In the genomic region with DNA sequence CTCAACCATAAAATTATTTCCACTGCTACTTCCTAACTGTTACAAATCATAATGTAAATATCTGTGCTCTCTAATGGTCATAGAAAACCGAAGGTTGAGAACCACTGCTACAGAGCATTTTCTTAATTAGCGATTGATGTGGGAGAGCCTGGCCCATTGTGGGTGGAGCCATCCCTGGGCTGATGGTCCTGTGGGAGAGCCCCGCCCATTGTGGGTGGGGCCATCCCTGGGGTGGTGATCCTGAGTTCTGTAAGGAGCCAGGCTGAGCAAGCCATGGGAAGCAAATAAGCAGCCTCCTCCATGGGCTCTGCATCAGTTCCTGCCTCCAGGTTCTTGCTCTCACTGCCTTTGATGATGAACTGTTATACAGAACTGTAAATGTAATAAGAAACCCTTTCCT, we compare ENCODE assay signal across 25 mouse cellular contexts. TPM values are rescaled to one million over a fixed set of nuclear protein-coding genes. Genes with fewer than 3 reads are reported as not detected.
DNase-seq lines count a peak whose midpoint lies in the region; ATAC-seq lines count a peak whose summit lies in the region.
"Had no signal": no experiment of that assay in that cellular context is flagged by ENCODE, and none has a peak within 500 bp of the region (broad histone marks: within the 10 kb centered on the region; RNA-seq: fewer than 3 reads in every experiment).

No protein-coding gene starts in this region.

- H3K4me2 ChIP-seq in kidney, embryonic 16.5 days (replicated peaks; ENCODE audit: low read depth, low read length): no peak overlapping the region
- H3K4me2 ChIP-seq: forebrain, embryonic 13.5 days; heart, embryonic 12.5 days; limb, embryonic 15.5 days; liver, embryonic 15.5 days; midbrain, embryonic 13.5 days had no signal

- H3K9ac ChIP-seq in kidney, embryonic 16.5 days (replicated peaks; ENCODE audit: low read length): no peak overlapping the region
- H3K9ac ChIP-seq: forebrain, embryonic 13.5 days; heart, embryonic 12.5 days; limb, embryonic 15.5 days; liver, embryonic 15.5 days; midbrain, embryonic 13.5 days had no signal

- no peak for ATAC-seq in kidney, embryonic 16.5 days (ENCODE audit: low FRiP score, low TSS enrichment)
- no peak for ATAC-seq in granulocyte monocyte progenitor cell, adult 5-6 weeks (replicated peaks; ENCODE audit: poor library complexity, severe bottlenecking)
- ATAC-seq: forebrain, embryonic 13.5 days; hindbrain, embryonic 16.5 days; intestine, postnatal 0 days; midbrain, embryonic 13.5 days had no signal

- no peaks in the 10 kb centered on the region for H3K4me1 ChIP-seq in kidney, embryonic 16.5 days (ENCODE audit: insufficient read depth, low read length)
- H3K4me1 ChIP-seq in embryonic facial prominence, embryonic 10.5 days: peaks cover 11% of the 10 kb centered on the region
- H3K4me1 ChIP-seq: limb, embryonic 15.5 days had no signal

- peaks cover 8% of the 10 kb centered on the region; the same call in 1 of the 2 replicates for H3K36me3 ChIP-seq in kidney, embryonic 16.5 days (ENCODE audit: insufficient read depth, low read length)
- H3K36me3 ChIP-seq in embryonic facial prominence, embryonic 10.5 days (replicated peaks): peaks cover 34% of the 10 kb centered on the region
- H3K36me3 ChIP-seq: liver, embryonic 15.5 days had no signal

- no peaks in the 10 kb centered on the region for H3K27me3 ChIP-seq in kidney, embryonic 16.5 days (ENCODE audit: insufficient read depth, low read length)
- no peaks in the 10 kb centered on the region for H3K27me3 ChIP-seq in embryonic facial prominence, embryonic 10.5 days (replicated peaks; ENCODE audit: low read depth, poor library complexity, severe bottlenecking)
- H3K27me3 ChIP-seq: forebrain, embryonic 13.5 days; heart, embryonic 12.5 days; limb, embryonic 15.5 days; liver, embryonic 15.5 days; midbrain, embryonic 13.5 days had no signal

- H3K27ac ChIP-seq in kidney, embryonic 16.5 days (ENCODE audit: low read length): no peak overlapping the region
- no peak overlapping the region for H3K27ac ChIP-seq in embryonic facial prominence, embryonic 10.5 days (replicated peaks)
- H3K27ac ChIP-seq: forebrain, embryonic 13.5 days; hindbrain, embryonic 10.5 days; left cerebral cortex, adult 2 months; limb, embryonic 15.5 days; liver, embryonic 15.5 days; midbrain, embryonic 13.5 days had no signal

- no peaks in the 10 kb centered on the region for H3K9me3 ChIP-seq in kidney, embryonic 16.5 days (ENCODE audit: low read length)
- H3K9me3 ChIP-seq in embryonic facial prominence, embryonic 10.5 days: no peaks in the 10 kb centered on the region
- H3K9me3 ChIP-seq: forebrain, embryonic 13.5 days; heart, embryonic 12.5 days; hindbrain, embryonic 10.5 days; limb, embryonic 15.5 days; liver, embryonic 15.5 days; midbrain, embryonic 13.5 days had no signal

- DNase-seq in kidney, adult 9 months: peak; percentile 35
- DNase-seq in lung, postnatal 10 days: peak; percentile 30
- DNase-seq in lung, adult 18-20 months: no peak
- DNase-seq in R1 (ENCODE audit: low read depth, low spot score): peak; percentile 90
- peak; percentile 30 for DNase-seq in embryonic facial prominence, embryonic 10.5 days (ENCODE audit: low spot score)
- DNase-seq: adrenal gland, postnatal 25 days; cerebellum, adult 11-12 months; cerebellum, postnatal 14 days; gastrocnemius, postnatal 10 days; heart, adult 18-20 months; heart, postnatal 10 days; lung, postnatal 14 days; right cerebral cortex, postnatal 25 days; spleen, adult 18-20 months had no signal

- no peak overlapping the region for H3K4me3 ChIP-seq in kidney, embryonic 16.5 days (ENCODE audit: low read length)
- H3K4me3 ChIP-seq in embryonic facial prominence, embryonic 10.5 days: no peak overlapping the region
- H3K4me3 ChIP-seq: forebrain, embryonic 13.5 days; heart, embryonic 12.5 days; hindbrain, embryonic 10.5 days; left cerebral cortex, adult 2 months; limb, embryonic 15.5 days; liver, embryonic 15.5 days; midbrain, embryonic 13.5 days had no signal

- WGBS in kidney, embryonic 16.5 days: 52% methylated on average over 3 of the region's 3 CpGs
- WGBS in embryonic facial prominence, embryonic 10.5 days: 50% methylated on average over 3 of the region's 3 CpGs

RNA-seq across cellular contexts. Expression of a gene that starts 27.7 kb away (rescaled TPM):
- 92.2 and 95.6 TPM in 2 replicates for polyA plus RNA-seq in kidney, embryonic 16.5 days (2015; fragmentation: Nextera tagmentation; extraction: Ambion mirVana)
- polyA plus RNA-seq in embryonic facial prominence, embryonic 10.5 days (2016; fragmentation: Nextera tagmentation; extraction: Ambion mirVana): 88.1 and 92.1 TPM in 2 replicates
- 42.8 and 63.5 TPM in 2 replicates for total RNA-seq in granulocyte monocyte progenitor cell, adult 5-6 weeks (2014; fragmentation: Nextera tagmentation)
- 54.8 and 58.7 TPM in 2 replicates for total RNA-seq in granulocyte monocyte progenitor cell, adult 5-6 weeks (2017)

RNA-seq across cellular contexts. Expression of a gene that starts 53.0 kb away (rescaled TPM):
- polyA plus RNA-seq in kidney, embryonic 16.5 days (2015; fragmentation: Nextera tagmentation; extraction: Ambion mirVana): 17.5 and 22.1 TPM in 2 replicates
- 8.4 and 8.7 TPM in 2 replicates for polyA plus RNA-seq in embryonic facial prominence, embryonic 10.5 days (2016; fragmentation: Nextera tagmentation; extraction: Ambion mirVana)
- 40.9 and 43.8 TPM in 2 replicates for total RNA-seq in granulocyte monocyte progenitor cell, adult 5-6 weeks (2014; fragmentation: Nextera tagmentation)
- total RNA-seq in granulocyte monocyte progenitor cell, adult 5-6 weeks (2017): 15.6 and 22.4 TPM in 2 replicates

Comparison
In these comparisons a context has a peak if more than half of its experiments do, and no peak if none do; other contexts are left out.
1. DNase-seq: peak in kidney, adult 9 months (single experiment), lung, postnatal 10 days (single experiment), R1 (single experiment) and embryonic facial prominence, embryonic 10.5 days (single experiment); none in lung, adult 18-20 months (0 of 2).